Mouse (Mus musculus): ENCODE measurements around the gene Adcy5. TPM values are rescaled to one million over a fixed set of nuclear protein-coding genes. Genes with fewer than 3 reads are reported as not detected.

Adcy5 gene
- polyA plus RNA-seq, 1 experiment from 2014 or later = 2.6 TPM

- WGBS = 44% methylated on average over 7 of the region's 7 CpGs
- H3K4me2 ChIP-seq (replicated peaks) = no peak overlapping the region
- H3K4me3 ChIP-seq = no peak overlapping the region
- peaks cover 36% of the 10 kb centered on the region for H3K4me1 ChIP-seq
- H3K9me3 ChIP-seq = no peaks in the 10 kb centered on the region
- H3K27ac ChIP-seq = no peak overlapping the region
- H3K27me3 ChIP-seq = no peaks in the 10 kb centered on the region
- H3K36me3 ChIP-seq = no peaks in the 10 kb centered on the region
- no peak for ATAC-seq (ENCODE audit: low FRiP score, low read depth)
- H3K9ac ChIP-seq = no peak overlapping the region
Observed at GRCm38 (mm10) chr16:35215047-35215446, 60.4 kb downstream of the Adcy5 start.

GRCm38 (mm10) chr16:35215498-35215897 lies 60.8 kb downstream of the Adcy5 start:
- Histone ChIP-seq H3K4me1 (peaks cover 32% of the 10 kb centered on the region), H3K27me3 (no peaks in the 10 kb centered on the region), H3K9ac (no peak overlapping the region), H3K4me2 (replicated peaks) (no peak overlapping the region), H3K9me3 (no peaks in the 10 kb centered on the region), H3K4me3 (no peak overlapping the region), H3K36me3 (no peaks in the 10 kb centered on the region), H3K27ac (no peak overlapping the region)
- WGBS = 21% methylated on average over 5 of the region's 5 CpGs
- ATAC-seq (ENCODE audit: low FRiP score, low read depth) = no peak

DNA sequence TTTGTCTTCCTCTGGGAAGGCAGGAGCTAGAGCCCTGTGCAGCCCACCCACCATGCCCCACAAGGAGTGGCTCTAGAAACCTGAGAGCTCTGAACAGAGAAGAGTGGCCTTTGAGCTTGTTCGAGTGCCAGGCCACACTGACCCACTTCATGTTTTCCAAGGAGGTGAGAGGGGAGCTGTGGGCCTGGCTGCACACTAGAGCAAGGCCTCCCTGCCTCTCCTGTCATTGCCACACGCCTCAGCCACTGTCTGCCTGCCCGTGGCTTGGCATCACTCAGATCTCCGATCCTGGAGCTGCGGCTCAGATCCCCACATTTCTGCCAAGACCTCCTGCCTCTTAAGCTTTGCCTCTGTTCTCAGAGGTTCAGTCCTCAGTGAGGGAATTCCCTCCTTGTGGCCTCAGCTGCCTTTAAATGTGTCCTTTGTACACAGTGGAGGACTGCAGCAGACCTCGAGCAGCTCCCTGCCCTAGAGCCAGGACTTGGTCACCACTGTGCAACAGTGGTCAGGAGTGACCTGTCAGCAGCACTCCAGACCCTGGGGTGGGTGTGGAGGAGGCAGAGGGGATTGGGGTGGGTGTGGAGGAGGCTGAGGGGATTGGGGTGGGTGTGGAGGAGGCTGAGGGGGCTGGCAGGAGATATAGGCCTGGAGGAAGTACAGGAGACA lies 62.3 kb downstream of the Adcy5 start:
- H3K27ac ChIP-seq = no peak overlapping the region
- 53% methylated on average over 6 of the region's 6 CpGs for WGBS
- no peaks in the 10 kb centered on the region for H3K36me3 ChIP-seq
- no peak overlapping the region for H3K9ac ChIP-seq
- ATAC-seq (ENCODE audit: low FRiP score, low read depth) = peak; percentile 17
- no peak overlapping the region for H3K4me2 ChIP-seq (replicated peaks)
- H3K27me3 ChIP-seq = no peaks in the 10 kb centered on the region
- H3K4me1 ChIP-seq = peaks cover 30% of the 10 kb centered on the region
- no peaks in the 10 kb centered on the region for H3K9me3 ChIP-seq
- no peak overlapping the region for H3K4me3 ChIP-seq

- Histone ChIP-seq H3K4me1 (peaks cover 28% of the 10 kb centered on the region), H3K4me3 (no peak overlapping the region), H3K36me3 (no peaks in the 10 kb centered on the region), H3K9me3 (no peaks in the 10 kb centered on the region), H3K27ac (no peak overlapping the region), H3K27me3 (no peaks in the 10 kb centered on the region), H3K9ac (no peak overlapping the region), H3K4me2 (replicated peaks) (no peak overlapping the region)
- ATAC-seq (ENCODE audit: low FRiP score, low read depth) = no peak
- WGBS = 74% methylated on average over 5 of the region's 5 CpGs
Observed at GRCm38 (mm10) chr16:35220412-35220811, 65.7 kb downstream of the Adcy5 start.

- Histone ChIP-seq H3K4me1 (peaks cover 16% of the 10 kb centered on the region), H3K4me2 (replicated peaks) (no peak overlapping the region), H3K36me3 (no peaks in the 10 kb centered on the region), H3K9me3 (no peaks in the 10 kb centered on the region), H3K9ac (no peak overlapping the region), H3K4me3 (no peak overlapping the region), H3K27me3 (no peaks in the 10 kb centered on the region), H3K27ac (no peak overlapping the region)
- ATAC-seq (ENCODE audit: low FRiP score, low read depth) = no peak
- WGBS = 72% methylated on average over 4 of the region's 4 CpGs
Observed at GRCm38 (mm10) chr16:35221581-35221980, 66.9 kb downstream of the Adcy5 start.

DNA sequence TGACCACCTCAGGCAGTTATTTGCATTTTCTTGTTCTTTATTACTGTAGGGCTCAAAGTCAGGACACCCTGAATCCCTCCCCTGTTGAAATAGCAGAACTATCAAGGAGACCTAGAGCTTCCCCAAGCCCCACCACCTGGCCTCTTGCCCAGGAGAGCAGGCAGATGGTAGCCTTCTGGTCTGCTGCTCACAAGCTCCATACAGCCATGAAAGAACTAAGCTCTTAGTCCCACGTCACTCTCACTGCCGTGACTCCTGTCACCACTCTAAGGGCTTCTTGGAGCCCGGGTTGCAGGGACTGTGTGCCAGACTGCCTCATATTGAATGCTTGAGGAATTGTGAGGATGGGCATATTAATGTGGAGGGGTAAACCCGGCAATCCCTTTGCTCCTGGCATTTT lies 69.3 kb downstream of the Adcy5 start:
- no peak for ATAC-seq (ENCODE audit: low FRiP score, low read depth)
- peaks cover 10% of the 10 kb centered on the region for H3K4me1 ChIP-seq
- no peaks in the 10 kb centered on the region; the same call in 1 of the 2 replicates for H3K27me3 ChIP-seq
- H3K9me3 ChIP-seq = no peaks in the 10 kb centered on the region
- H3K9ac ChIP-seq = no peak overlapping the region
- no peak overlapping the region for H3K4me2 ChIP-seq (replicated peaks)
- no peak overlapping the region for H3K27ac ChIP-seq
- H3K36me3 ChIP-seq = no peaks in the 10 kb centered on the region
- 77% methylated on average over 4 of the region's 4 CpGs for WGBS
- no peak overlapping the region for H3K4me3 ChIP-seq

GRCm38 (mm10) chr16:35224716-35225115 lies 70.0 kb downstream of the Adcy5 start:
- H3K36me3 ChIP-seq = no peaks in the 10 kb centered on the region
- no peak overlapping the region for H3K4me3 ChIP-seq
- H3K9me3 ChIP-seq = no peaks in the 10 kb centered on the region
- ATAC-seq (ENCODE audit: low FRiP score, low read depth) = no peak
- no peak overlapping the region for H3K27ac ChIP-seq
- H3K9ac ChIP-seq = no peak overlapping the region
- 34% methylated on average over 14 of the region's 14 CpGs for WGBS
- peaks cover 10% of the 10 kb centered on the region for H3K4me1 ChIP-seq
- no peak overlapping the region for H3K4me2 ChIP-seq (replicated peaks)
- H3K27me3 ChIP-seq = no peaks in the 10 kb centered on the region; the same call in 1 of the 2 replicates

- H3K4me1 ChIP-seq = peaks cover 16% of the 10 kb centered on the region
- peaks cover 3% of the 10 kb centered on the region; the same call in 1 of the 2 replicates for H3K27me3 ChIP-seq
- no peaks in the 10 kb centered on the region for H3K9me3 ChIP-seq
- no peak for ATAC-seq (ENCODE audit: low FRiP score, low read depth)
- H3K4me2 ChIP-seq (replicated peaks) = no peak overlapping the region
- H3K9ac ChIP-seq = no peak overlapping the region
- 66% methylated on average over 11 of the region's 11 CpGs for WGBS
- no peak overlapping the region for H3K27ac ChIP-seq
- no peaks in the 10 kb centered on the region for H3K36me3 ChIP-seq
- no peak overlapping the region for H3K4me3 ChIP-seq
Observed at GRCm38 (mm10) chr16:35229582-35229981, 74.9 kb downstream of the Adcy5 start.

DNA sequence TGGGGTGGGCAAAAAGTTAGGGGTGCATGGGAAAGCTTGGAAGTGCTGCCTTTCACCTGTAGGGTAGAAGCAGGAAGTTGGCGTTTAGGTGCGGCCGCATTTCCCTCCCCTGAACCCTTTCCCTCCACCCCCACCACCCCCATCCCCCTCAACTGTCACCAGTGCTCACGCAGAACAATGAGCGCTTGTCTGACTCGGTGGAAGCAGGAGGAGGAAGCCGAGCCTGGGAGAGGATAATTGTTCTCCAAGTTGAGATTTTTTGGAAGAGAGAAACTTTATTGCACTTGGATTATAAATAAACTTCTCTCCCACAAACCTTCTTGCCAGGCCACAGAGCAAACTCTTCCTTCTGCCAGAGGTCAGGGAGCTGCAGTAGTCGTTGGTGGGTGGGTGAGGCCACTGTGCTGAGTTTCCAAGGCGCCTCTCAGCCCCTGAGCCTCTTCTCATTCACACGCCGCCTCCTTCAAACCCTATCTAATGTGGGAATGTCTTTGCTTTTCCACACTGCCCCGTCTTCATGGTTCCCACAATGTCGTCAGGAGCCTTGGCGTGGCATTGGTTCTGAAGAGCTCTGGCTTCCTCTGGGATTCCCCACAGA lies 77.6 kb downstream of the Adcy5 start:
- Histone ChIP-seq H3K4me3 (no peak overlapping the region), H3K27ac (peak overlapping the region; percentile 22), H3K27me3 (peaks cover 3% of the 10 kb centered on the region; the same call in 1 of the 2 replicates), H3K4me2 (replicated peaks) (no peak overlapping the region), H3K9ac (no peak overlapping the region), H3K9me3 (no peaks in the 10 kb centered on the region), H3K36me3 (no peaks in the 10 kb centered on the region), H3K4me1 (peaks cover 14% of the 10 kb centered on the region)
- 56% methylated on average over 14 of the region's 14 CpGs for WGBS
- ATAC-seq (ENCODE audit: low FRiP score, low read depth) = no peak

- no peak for ATAC-seq (ENCODE audit: low FRiP score, low read depth)
- WGBS = 83% methylated on average over 4 of the region's 4 CpGs
Observed at GRCm38 (mm10) chr16:35233329-35233728, 78.7 kb downstream of the Adcy5 start.

GRCm38 (mm10) chr16:35237091-35237490 lies 82.4 kb downstream of the Adcy5 start:
- H3K36me3 ChIP-seq = no peaks in the 10 kb centered on the region
- no peak overlapping the region for H3K4me2 ChIP-seq (replicated peaks)
- H3K27ac ChIP-seq = no peak overlapping the region
- peaks cover 17% of the 10 kb centered on the region for H3K4me1 ChIP-seq
- no peaks in the 10 kb centered on the region for H3K9me3 ChIP-seq
- no peak overlapping the region for H3K9ac ChIP-seq
- H3K27me3 ChIP-seq = no peaks in the 10 kb centered on the region
- ATAC-seq (ENCODE audit: low FRiP score, low read depth) = no peak
- no peak overlapping the region for H3K4me3 ChIP-seq
- WGBS = 88% methylated on average over 7 of the region's 7 CpGs

More at GRCm38 (mm10) chr16:35233329-35233728, 78.7 kb downstream of the Adcy5 start:
- no peak overlapping the region for H3K27ac ChIP-seq
- no peak overlapping the region for H3K4me2 ChIP-seq (replicated peaks)
- H3K4me1 ChIP-seq = peaks cover 14% of the 10 kb centered on the region
- peaks cover 3% of the 10 kb centered on the region; the same call in 1 of the 2 replicates for H3K27me3 ChIP-seq
- H3K9me3 ChIP-seq = no peaks in the 10 kb centered on the region
- no peak overlapping the region for H3K9ac ChIP-seq
- no peak overlapping the region for H3K4me3 ChIP-seq
- no peaks in the 10 kb centered on the region for H3K36me3 ChIP-seq

- ATAC-seq (ENCODE audit: low FRiP score, low read depth) = no peak
- 68% methylated on average over 12 of the region's 12 CpGs for WGBS
- no peaks in the 10 kb centered on the region for H3K9me3 ChIP-seq
Observed at GRCm38 (mm10) chr16:35239318-35239965, 84.8 kb downstream of the Adcy5 start.

More at GRCm38 (mm10) chr16:35239318-35239965, 84.8 kb downstream of the Adcy5 start:
- no peak overlapping the region; the same call in 1 of the 2 replicates for H3K27ac ChIP-seq
- H3K4me1 ChIP-seq = peaks cover 10% of the 10 kb centered on the region; the same call in 1 of the 2 replicates
- H3K36me3 ChIP-seq = no peaks in the 10 kb centered on the region
- H3K27me3 ChIP-seq = no peaks in the 10 kb centered on the region
- no peak overlapping the region for H3K4me3 ChIP-seq
- no peak overlapping the region for H3K4me2 ChIP-seq (replicated peaks)
- no peak overlapping the region for H3K9ac ChIP-seq
